Mouse (Mus musculus) CD4-positive, CD25-positive, alpha-beta regulatory T cell, adult 4 months (primary cell): ENCODE measurements around the gene Abhd5. TPM values are rescaled to one million over a fixed set of nuclear protein-coding genes. Genes with fewer than 3 reads are reported as not detected.

Source experiments
- ATAC-seq: one replicate; pipeline ENCODE4 v1.8.0; 2017
- polyA plus RNA-seq, 2 experiments: library from polyadenylated mRNA; unstranded; fragments of 100-300 nt; shearing (Covaris generic); gene quantifications; one replicate each; pipeline ENCODE4 v1.2.1; 2017

Gene Abhd5
- polyA plus RNA-seq, 2 experiments from 2014 or later: 15.8 to 17.5 TPM

- ATAC-seq: no peak
Measured at GRCm38 (mm10) chr9:122415056-122415775, 63.8 kb downstream of the Abhd5 start.

- no peak for ATAC-seq
Measured at GRCm38 (mm10) chr9:122416617-122417016, 65.2 kb downstream of the Abhd5 start.

GRCm38 (mm10) chr9:122420195-122420756 is 68.9 kb downstream of the Abhd5 start:
- no peak for ATAC-seq

- no peak for ATAC-seq
Measured at GRCm38 (mm10) chr9:122420772-122421764, 69.7 kb downstream of the Abhd5 start.

GRCm38 (mm10) chr9:122421911-122422310 is 70.5 kb downstream of the Abhd5 start:
- ATAC-seq: no peak

DNA sequence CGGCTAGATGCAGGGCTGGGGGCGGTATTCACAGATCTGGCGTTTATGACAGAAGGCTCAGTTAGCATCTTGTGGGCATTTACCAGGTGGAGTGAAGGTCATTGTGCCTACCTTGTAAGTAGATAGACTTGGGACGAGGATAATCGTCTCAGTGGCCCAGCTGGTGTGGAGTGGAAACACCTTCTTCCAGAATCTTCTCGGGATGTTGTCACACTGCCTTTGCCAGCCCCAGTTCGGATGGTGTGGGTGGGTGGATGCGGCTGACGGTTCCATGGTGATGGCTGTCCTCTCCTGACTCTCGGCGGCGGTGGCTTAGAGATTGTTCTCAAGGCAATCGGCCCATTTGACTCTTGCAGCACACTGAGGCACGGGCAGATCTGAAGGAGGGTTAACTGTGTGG is 71.3 kb downstream of the Abhd5 start:
- no peak for ATAC-seq

GRCm38 (mm10) chr9:122423146-122423545 is 71.7 kb downstream of the Abhd5 start:
- no peak for ATAC-seq

DNA sequence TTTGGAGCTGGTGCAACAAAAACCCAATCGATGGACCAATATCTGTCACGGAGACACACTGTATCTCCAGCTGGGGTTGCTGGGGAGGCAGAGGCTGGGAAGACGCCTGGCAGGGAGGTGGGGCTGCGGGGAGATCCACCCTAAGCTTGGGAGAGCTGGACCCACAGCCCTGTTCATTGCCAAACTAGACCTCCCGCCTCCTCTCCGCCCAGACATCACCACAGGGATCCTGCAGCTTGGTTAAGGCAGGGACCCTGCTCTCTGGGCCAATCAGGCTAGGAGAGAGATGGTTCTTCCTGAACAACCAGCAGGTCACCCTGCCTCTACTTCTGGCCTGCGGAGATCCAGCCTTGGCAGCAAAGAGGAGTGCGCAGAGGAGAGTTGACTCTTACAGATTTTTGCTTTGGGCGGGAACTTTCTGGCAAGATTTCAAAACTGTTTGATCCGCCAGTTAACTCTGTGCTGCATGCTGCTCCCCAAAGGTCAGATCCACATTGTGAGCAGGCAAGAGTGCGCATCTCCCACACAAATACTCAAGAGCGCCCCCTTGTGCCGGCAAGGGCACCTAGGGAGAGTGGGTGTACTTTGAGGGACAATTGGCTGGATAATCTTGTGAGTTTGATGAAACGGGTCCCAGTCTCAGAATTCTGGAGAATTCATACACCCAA is 73.7 kb downstream of the Abhd5 start:
- no peak for ATAC-seq

DNA sequence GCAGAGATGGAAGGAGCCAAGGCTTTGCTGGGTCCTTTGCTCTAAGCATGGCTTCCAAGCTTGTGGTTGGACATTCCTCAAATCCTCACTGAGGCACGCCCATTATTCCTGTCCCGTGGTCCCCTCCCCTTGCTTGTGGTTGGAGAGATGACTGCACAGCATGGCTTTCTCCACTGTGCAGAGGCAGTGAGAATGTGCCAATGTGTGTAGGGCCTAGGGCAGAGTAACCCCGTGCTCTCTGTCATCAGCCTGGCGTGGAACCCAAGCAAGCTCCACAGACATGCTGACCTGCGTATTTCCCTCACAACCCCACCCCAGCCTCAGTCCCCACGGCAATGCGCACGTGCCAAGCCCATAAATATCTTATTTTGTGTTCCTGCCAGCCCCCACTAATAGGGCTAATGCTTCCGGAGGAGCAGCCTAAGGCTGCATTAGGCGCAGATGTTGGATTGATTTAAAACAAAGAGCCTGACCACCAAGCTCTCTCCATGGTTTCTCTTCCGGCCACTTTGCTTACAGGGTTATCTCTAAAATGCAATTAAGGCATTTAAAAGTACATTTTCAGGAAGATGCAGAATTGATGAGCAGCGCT is 77.7 kb downstream of the Abhd5 start:
- no peak for ATAC-seq

DNA sequence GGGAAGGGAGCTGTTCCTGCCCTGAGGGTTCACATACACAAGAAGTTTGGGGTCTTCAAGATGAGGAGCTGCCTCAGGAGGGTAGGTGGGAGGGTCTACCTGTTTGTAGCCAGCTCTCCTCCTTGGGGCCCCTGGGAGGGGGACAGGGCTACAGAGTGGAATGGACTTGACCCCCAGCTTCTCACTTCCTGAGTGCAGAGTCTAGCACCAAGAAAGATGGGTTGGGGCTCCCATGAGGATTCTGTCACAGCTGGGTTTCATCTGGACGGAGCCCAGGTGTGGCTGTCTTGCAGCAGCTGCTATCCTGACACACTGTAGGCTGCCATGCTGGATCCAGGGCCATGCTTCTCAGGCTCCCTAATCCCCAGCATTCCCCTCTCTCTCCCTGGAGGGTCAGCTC is 78.3 kb downstream of the Abhd5 start:
- no peak for ATAC-seq

Other genes starting within 250 kb of the Abhd5 start
- gene Snrk, start 234.3 kb upstream of the Abhd5 start, polyA plus RNA-seq: 10 to 100 TPM; 21.8 to 29.7 TPM
- gene Ano10, start 57.2 kb upstream of the Abhd5 start, polyA plus RNA-seq: 10 to 100 TPM; 18.2 to 22.9 TPM